Mouse (Mus musculus) myocyte (in vitro differentiated cells): ENCODE measurements at regions not wholly inside any gene's neighbourhood (a gene's known extent, or its start where the extent isn't known, plus 50 kb on each side); places are given as distances from the start of the nearest gene placed in this dataset.

ENCODE experiments used
- CEBPB ChIP-seq: IDR thresholded peaks from 2 replicates; pipeline ENCODE4 v1.6.1; 2011; ENCODE audit warnings: mild to moderate bottlenecking, moderate library complexity; ENCODE audit not compliant: poor library complexity, insufficient read depth, severe bottlenecking
- E2F4 ChIP-seq: IDR thresholded peaks from one replicate; pipeline ENCODE4 v1.6.1; 2011; ENCODE audit warnings: mild to moderate bottlenecking, control low read depth, moderate library complexity; ENCODE audit not compliant: insufficient read depth
- MAX ChIP-seq: IDR thresholded peaks from one replicate; pipeline ENCODE4 v1.6.1; 2011; ENCODE audit warnings: low read depth, mild to moderate bottlenecking, control low read depth
- MYOD1 ChIP-seq, 3 experiments: IDR thresholded peaks; one replicate each; pipeline ENCODE4 v1.6.1; 2011; ENCODE audit warnings: control low read depth in 2 of 3, low read depth in 2 of 3, mild to moderate bottlenecking in 2 of 3, moderate library complexity in 1 of 3; ENCODE audit not compliant: insufficient read length in 2 of 3, control insufficient read depth in 1 of 3
- POLR2A ChIP-seq: IDR thresholded peaks from one replicate; pipeline ENCODE4 v1.6.1; 2011; ENCODE audit warnings: low read depth, mild to moderate bottlenecking, control low read depth, moderate library complexity; ENCODE audit not compliant: insufficient read length
- POLR2AphosphoS2 ChIP-seq: IDR thresholded peaks from one replicate; pipeline ENCODE4 v1.6.1; 2011; ENCODE audit warnings: low read depth, control low read depth; ENCODE audit not compliant: insufficient read length
- REST ChIP-seq: IDR thresholded peaks from one replicate; pipeline ENCODE4 v1.6.1; 2011; ENCODE audit warnings: mild to moderate bottlenecking, control low read depth, moderate library complexity; ENCODE audit not compliant: insufficient read depth, insufficient read length
- SRF ChIP-seq: IDR thresholded peaks from one replicate; pipeline ENCODE4 v1.6.1; 2011; ENCODE audit warnings: low read depth; ENCODE audit not compliant: control insufficient read depth, insufficient read length
- TCF12 ChIP-seq: IDR thresholded peaks from one replicate; pipeline ENCODE4 v1.6.1; 2011; ENCODE audit warnings: mild to moderate bottlenecking, control low read depth; ENCODE audit not compliant: poor library complexity, insufficient read depth, severe bottlenecking
- TCF3 ChIP-seq: IDR thresholded peaks from one replicate; pipeline ENCODE4 v1.6.1; 2011; ENCODE audit warnings: low read depth, control low read depth; ENCODE audit not compliant: insufficient read length
- USF1 ChIP-seq: IDR thresholded peaks from one replicate; pipeline ENCODE4 v1.6.1; 2011; ENCODE audit warnings: low read depth, mild to moderate bottlenecking, control low read depth, moderate library complexity

- no peak for TF ChIP-seq CEBPB
- no peak for TF ChIP-seq TCF12
- TF ChIP-seq USF1 = no peak
- TF ChIP-seq POLR2A = no peak
- TF ChIP-seq MAX = no peak
- no peak for TF ChIP-seq TCF3
- no peak for TF ChIP-seq E2F4
- no peak for TF ChIP-seq MYOD1 (IDR thresholded peaks at IDR 0.05; ENCODE audit: control insufficient read depth in 1 of 3, insufficient read length in 2 of 3, low read depth in 2 of 3)
- no peak for TF ChIP-seq POLR2AphosphoS2
- TF ChIP-seq SRF = no peak
- no peak for TF ChIP-seq REST
Observed at GRCm38 (mm10) chr5:101146345-101146744, 300.8 kb downstream of the Gpat3 start.
